Mouse (Mus musculus) lung, postnatal 10 days (tissue): ENCODE results near the gene Bub3.
A peak's percentile ranks its signal among the peaks of the same experiment; 100 is the strongest.

ENCODE experiments used
- DNase-seq: peaks from one replicate; pipeline ENCODE4 v3.0.0; 2021

The Bub3 gene

DNA sequence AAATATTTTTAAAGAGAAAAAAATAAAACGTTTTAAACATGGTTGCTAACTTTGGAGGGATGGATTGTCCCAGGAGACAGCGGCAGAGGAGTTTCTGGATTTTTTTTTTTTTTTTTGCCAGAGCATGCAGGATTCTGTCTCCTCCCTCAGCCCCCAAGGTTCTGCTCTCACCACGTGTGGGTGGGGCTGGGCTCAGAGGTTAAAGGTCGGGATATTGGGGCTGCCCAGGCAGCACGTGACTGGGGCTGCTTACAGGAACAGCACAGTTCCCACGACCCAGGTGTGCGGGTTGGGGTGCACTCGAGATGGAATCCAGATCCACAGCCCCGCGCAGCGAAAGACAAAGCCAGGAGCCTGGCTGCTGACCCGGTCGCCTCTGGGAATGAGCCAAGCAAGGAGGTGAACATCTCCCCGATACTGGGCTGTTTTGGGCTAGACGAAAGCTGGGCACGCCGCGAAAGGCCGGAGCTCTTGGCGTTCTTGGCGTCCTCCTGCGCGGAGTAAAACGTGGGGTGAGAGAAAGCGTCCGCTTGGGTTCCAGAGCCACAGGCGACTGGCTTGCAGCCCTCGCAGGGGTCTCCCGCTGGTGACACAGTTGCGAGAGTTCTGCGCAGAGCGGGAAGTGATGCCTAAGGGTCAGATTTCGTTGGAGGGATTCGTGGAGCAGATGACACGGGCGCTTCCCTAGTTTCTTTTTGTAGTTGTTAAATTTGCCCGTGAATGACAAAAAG is 3.3 kb upstream of the Bub3 start:
- DNase-seq: no peak

DNA sequence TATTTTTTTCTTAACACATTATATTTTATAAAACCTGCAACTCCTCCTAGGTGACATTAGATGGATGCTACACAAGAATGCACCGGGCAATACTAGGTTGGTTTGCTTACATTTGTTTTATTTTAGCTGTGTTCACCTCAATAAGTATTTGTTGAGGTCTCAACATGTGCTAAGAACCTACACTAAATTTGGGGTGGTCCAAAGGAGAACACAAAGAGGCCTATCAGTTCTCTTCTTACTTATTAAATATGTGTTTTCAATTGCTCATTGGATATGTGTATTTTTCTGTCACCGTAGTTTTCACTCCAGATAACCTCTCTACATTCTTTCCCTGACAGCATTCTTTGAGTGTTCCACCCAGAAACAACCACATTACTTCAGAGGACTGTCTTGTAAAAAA is 2.3 kb upstream of the Bub3 start:
- no peak for DNase-seq

- DNase-seq: no peak
Measured at GRCm38 (mm10) chr7:131560697-131561042, 648 bp downstream of the Bub3 start.

DNA sequence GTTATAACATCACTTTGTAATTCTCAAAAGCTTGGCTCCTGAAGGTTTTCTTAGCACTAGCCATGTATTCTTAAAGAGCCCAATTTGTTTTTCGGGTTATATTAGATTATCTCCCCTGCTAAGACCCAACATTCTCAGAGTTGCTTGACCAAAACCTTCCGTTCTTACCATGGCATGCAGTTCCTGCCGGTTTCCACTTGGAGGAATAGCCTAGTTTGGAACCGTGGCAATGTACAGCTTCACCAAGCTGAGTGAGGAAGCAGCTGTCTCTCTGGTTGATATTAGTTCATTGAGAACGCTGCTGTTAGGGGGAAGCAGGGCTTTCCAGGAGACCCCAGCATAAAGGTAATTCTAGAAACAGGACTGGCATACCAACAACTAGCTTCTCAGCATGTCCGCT is 15.2 kb downstream of the Bub3 start:
- DNase-seq: no peak

GRCm38 (mm10) chr7:131582178-131582577 is 22.2 kb downstream of the Bub3 start:
- DNase-seq: no peak

GRCm38 (mm10) chr7:131585551-131585950 is 25.5 kb downstream of the Bub3 start:
- no peak for DNase-seq

DNA sequence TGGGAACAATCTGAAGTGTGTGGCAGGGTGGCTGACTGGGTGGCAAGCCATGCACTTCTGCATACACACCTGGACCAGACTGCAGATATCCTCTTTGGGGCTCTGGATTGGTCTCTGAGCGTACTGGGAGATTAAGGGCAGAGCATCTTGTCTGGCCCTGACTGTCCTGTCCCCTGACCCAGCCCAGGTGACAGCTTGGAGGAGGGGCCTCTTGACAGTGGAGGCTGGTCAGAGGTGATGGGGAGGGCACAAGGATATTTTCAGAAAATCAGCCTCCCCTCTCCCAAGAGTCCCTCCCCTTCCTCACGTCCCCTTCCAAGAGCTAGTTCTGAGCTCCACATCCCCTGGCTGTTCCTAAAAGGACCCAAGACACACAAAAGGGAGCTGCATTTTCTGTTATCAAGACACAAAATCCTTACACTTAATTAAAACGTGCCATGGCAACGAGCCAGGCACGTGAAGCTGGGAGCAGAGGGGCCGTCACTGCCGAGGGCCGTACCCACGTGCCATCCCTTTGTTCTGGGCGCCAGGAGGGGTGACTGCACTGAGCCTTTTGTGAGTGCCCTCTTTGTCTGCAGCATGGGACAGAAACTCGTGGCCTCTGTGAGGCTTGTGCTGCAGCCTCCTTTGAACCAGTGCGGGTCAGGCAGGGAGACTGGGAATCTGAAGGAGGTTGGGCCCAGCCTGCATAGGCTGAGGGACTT is 37.9 kb downstream of the Bub3 start:
- no peak for DNase-seq

- DNase-seq: peak; percentile 26
Measured at GRCm38 (mm10) chr7:131598483-131598824, 38.4 kb downstream of the Bub3 start.

DNA sequence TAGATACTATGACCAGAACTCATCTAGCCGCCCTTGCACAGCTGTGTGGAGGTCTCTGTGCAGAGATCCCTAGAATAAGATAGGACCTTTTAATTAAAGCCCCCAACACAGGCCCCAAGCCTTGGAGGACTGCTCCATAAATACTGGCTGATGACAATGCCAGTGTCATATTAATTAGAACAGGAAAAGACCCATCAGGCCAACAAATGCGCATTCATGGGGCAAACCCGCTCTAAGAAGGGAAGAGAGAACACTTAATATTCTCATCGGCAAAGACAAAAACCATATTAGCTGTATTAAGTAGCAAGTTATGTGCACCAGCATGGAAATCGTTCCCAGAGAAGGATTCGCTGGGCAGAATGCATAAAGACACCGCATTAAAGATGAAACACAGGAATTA is 42.1 kb downstream of the Bub3 start:
- DNase-seq: no peak

DNA sequence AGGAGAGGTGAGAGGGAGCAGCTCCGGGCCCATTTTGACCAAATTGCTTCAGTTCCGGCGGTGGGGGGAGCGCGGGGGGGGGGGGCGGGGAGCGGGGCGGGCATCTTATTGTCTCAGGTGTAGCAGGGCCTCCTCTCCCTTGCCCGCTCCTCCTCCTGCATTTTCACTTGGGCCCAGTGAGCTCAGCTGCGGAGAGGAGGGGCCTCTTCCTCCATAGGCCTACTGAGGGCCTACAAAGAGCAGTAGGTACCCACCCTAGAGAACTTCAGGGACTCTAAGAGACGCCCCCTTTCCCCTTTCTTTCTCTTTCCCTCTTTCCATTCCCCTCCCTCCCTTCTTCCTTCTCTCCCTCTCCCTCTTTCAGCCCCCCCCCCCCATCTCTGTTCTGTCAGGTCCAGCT is 43.2 kb downstream of the Bub3 start:
- no peak for DNase-seq

DNA sequence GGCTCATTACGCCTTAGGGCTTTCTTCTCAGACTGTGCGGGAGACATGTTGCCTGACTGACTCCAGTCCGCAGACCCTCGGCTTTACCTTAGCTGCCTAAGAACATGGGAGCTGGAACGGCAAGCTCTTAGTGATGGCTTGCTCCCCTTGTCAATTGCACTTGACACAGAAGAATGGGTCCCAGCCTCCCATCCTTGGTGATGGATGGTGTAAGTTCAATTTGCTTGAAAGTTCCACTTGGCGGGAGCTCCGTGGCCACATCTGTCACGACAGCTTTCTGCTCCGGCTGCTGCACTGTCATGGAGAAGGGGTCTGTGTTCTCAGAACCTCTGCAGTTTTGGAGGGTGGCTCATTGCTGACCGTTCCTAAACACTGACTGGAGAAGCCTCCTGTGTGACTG is 44.9 kb downstream of the Bub3 start:
- DNase-seq: no peak

DNA sequence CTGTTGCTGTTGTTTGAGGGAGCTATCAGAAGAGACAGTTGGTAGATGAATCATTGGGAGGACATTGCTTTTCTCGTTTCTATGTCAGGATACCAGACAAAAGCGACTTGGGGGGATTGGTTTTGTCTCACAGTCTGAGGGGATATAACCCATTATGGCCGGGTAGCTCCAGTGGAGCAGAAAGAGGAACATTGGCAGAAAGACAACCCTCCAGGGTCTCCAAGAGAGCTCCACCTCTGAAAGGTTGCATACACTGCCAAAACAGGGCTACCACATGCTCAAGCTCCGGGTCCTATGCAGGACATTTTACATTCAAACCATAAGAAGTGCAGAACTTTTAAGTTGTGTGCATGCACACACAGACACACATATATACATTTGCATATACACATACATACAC is 45.5 kb downstream of the Bub3 start:
- no peak for DNase-seq

- no peak for DNase-seq
Measured at GRCm38 (mm10) chr7:131608049-131608448, 48.0 kb downstream of the Bub3 start.

- no peak for DNase-seq
Measured at GRCm38 (mm10) chr7:131609677-131610076, 49.7 kb downstream of the Bub3 start.
